Mouse (Mus musculus) liver, postnatal 0 days (tissue): Measurements from ENCODE around the gene Snhg11. TPM values are rescaled to one million over a fixed set of nuclear protein-coding genes. Genes with fewer than 3 reads are reported as not detected.

Experiments
- ATAC-seq: fragments of 200-750 bp; cut with Nextera tagmentation; 2 replicates; pipeline ENCODE4 v1.8.0; 2017; ENCODE audit warnings: mild to moderate bottlenecking, moderate library complexity
- DNase-seq: peaks from one replicate; pipeline ENCODE4 v3.0.0-alpha.2; 2016
- H3K27ac ChIP-seq: fragments of 300-500 bp; sonication (generic); 2 replicates; pipeline ENCODE4 v1.5.1; 2014; ENCODE audit warnings: antibody characterized with exemption, moderate library complexity, mild to moderate bottlenecking, low read depth
- H3K27me3 ChIP-seq: fragments of 300-500 bp; sonication (generic); 2 replicates; pipeline ENCODE4 v1.6.1; 2014; ENCODE audit warnings: low read length, control low read depth, mixed read lengths; ENCODE audit not compliant: insufficient read depth
- H3K36me3 ChIP-seq: fragments of 300-500 bp; sonication (generic); replicated peaks from 2 replicates; pipeline ENCODE4 v1.6.1; 2014; ENCODE audit warnings: mild to moderate bottlenecking, control low read depth, low read length, moderate library complexity, mixed read lengths; ENCODE audit not compliant: insufficient read depth
- H3K4me1 ChIP-seq: fragments of 300-500 bp; sonication (generic); 2 replicates; pipeline ENCODE4 v1.6.1; 2014; ENCODE audit warnings: antibody characterized with exemption, mild to moderate bottlenecking, control low read depth; ENCODE audit not compliant: insufficient read depth
- H3K4me2 ChIP-seq: fragments of 300-500 bp; sonication (generic); 2 replicates; pipeline ENCODE4 v1.6.1; 2014; ENCODE audit warnings: low read depth, mild to moderate bottlenecking, low read length, moderate library complexity, mixed read lengths
- H3K4me3 ChIP-seq: fragments of 300-500 bp; sonication (generic); 2 replicates; pipeline ENCODE4 v1.5.1; 2014; ENCODE audit warnings: low read depth, low read length
- H3K9ac ChIP-seq: fragments of 300-500 bp; sonication (generic); replicated peaks from 2 replicates; pipeline ENCODE4 v1.6.1; 2014; ENCODE audit warnings: mild to moderate bottlenecking, moderate library complexity
- H3K9me3 ChIP-seq: fragments of 300-500 bp; sonication (generic); 2 replicates; pipeline ENCODE4 v1.6.1; 2016; ENCODE audit warnings: mild to moderate bottlenecking, control low read depth, low read length, mixed read lengths
- CTCF ChIP-seq: sonication (generic); IDR thresholded peaks from 2 replicates; pipeline ENCODE4 v1.5.1; 2016; ENCODE audit warnings: antibody characterized with exemption, low read depth
- EP300 ChIP-seq: IDR thresholded peaks from 2 replicates; pipeline ENCODE4 v1.6.1; 2016; ENCODE audit warnings: antibody characterized with exemption, low read depth, mild to moderate bottlenecking
- WGBS: fragments of 180-500 bp; shearing (Covaris S2); extraction: QIAGEN DNeasy Blood & Tissue Kit; methylation state at CpG from one replicate; pipeline ENCODE4 v1.1.7; 2014; ENCODE audit not compliant: insufficient replicate concordance; 5-methylcytosine and 5-hydroxymethylcytosine counted together
- polyA plus RNA-seq: library from polyadenylated mRNA; unstranded; fragments of >200 nt; fragmentation: Nextera tagmentation; extraction: Ambion mirVana; gene quantifications from 2 replicates; pipeline ENCODE4 v1.2.1, GENCODE M21; 2015

Gene Snhg11
- polyA plus RNA-seq, 1 experiment from 2014 or later = 0.28 TPM

GRCm38 (mm10) chr2:158359757-158360620, 15.4 kb upstream of the Snhg11 start:
- peak overlapping the region; percentile 87 for H3K9ac ChIP-seq
- no peaks in the 10 kb centered on the region for H3K27me3 ChIP-seq
- TF ChIP-seq CTCF (no peak), EP300 (no peak)
- H3K36me3 ChIP-seq = peaks cover 47% of the 10 kb centered on the region
- peaks cover 24% of the 10 kb centered on the region for H3K4me1 ChIP-seq
- no peak for DNase-seq
- peak overlapping the region; percentile 77 for H3K27ac ChIP-seq
- peak; percentile 40 for ATAC-seq
- H3K4me2 ChIP-seq = peak overlapping the region; percentile 84
- no peaks in the 10 kb centered on the region for H3K9me3 ChIP-seq
- H3K4me3 ChIP-seq = peak overlapping the region; percentile 76
- 47% methylated on average over 12 of the region's 12 CpGs for WGBS

GRCm38 (mm10) chr2:158360873-158361677, 14.4 kb upstream of the Snhg11 start:
- H3K9ac ChIP-seq = peak overlapping the region; percentile 87
- under 1% methylated on average over 41 of the region's 41 CpGs for WGBS
- H3K27me3 ChIP-seq = no peaks in the 10 kb centered on the region
- H3K36me3 ChIP-seq = peaks cover 36% of the 10 kb centered on the region
- peaks cover 24% of the 10 kb centered on the region for H3K4me1 ChIP-seq
- peak; percentile 88 for DNase-seq
- peak overlapping the region; percentile 76 for H3K4me3 ChIP-seq
- TF ChIP-seq EP300 (no peak), CTCF (peak; percentile 87)
- H3K9me3 ChIP-seq = no peaks in the 10 kb centered on the region
- H3K27ac ChIP-seq = peak overlapping the region; percentile 77
- ATAC-seq = peak; percentile 85
- H3K4me2 ChIP-seq = peak overlapping the region; percentile 84

- DNase-seq (no peak), ATAC-seq (peak; percentile 43)
- Histone ChIP-seq H3K27me3 (no peaks in the 10 kb centered on the region), H3K4me3 (peak overlapping the region; percentile 76; the same call in 1 of the 2 replicates), H3K9ac (0 out of 2 replicates have a peak overlapping the region, but pooled peaks have one; percentile 19), H3K4me1 (peaks cover 24% of the 10 kb centered on the region), H3K27ac (0 out of 2 replicates have a peak overlapping the region, but pooled peaks have one; percentile 37), H3K9me3 (no peaks in the 10 kb centered on the region), H3K36me3 (peaks cover 29% of the 10 kb centered on the region), H3K4me2 (peak overlapping the region; percentile 84)
- TF ChIP-seq CTCF (peak; percentile 23), EP300 (no peak)
- 38% methylated on average over 8 of the region's 8 CpGs for WGBS
These were observed 13.6 kb upstream of the Snhg11 start for GRCm38 (mm10) chr2:158361678-158362320.

- DNase-seq = no peak
- H3K4me2 ChIP-seq = no peak overlapping the region
- WGBS = 76% methylated on average over 4 of the region's 4 CpGs
- H3K4me1 ChIP-seq = peaks cover 14% of the 10 kb centered on the region
- no peak overlapping the region for H3K9ac ChIP-seq
- H3K27ac ChIP-seq = no peak overlapping the region
- peaks cover 7% of the 10 kb centered on the region for H3K36me3 ChIP-seq
- ATAC-seq = no peak
- no peaks in the 10 kb centered on the region for H3K27me3 ChIP-seq
- TF ChIP-seq CTCF = no peak
- H3K4me3 ChIP-seq = no peak overlapping the region
- H3K9me3 ChIP-seq = no peaks in the 10 kb centered on the region
These were observed 11.3 kb upstream of the Snhg11 start for GRCm38 (mm10) chr2:158364175-158364574.

- Histone ChIP-seq H3K36me3 (0 out of 2 replicates have a peak, but pooled peaks cover under 1% of the 10 kb centered on the region), H3K27me3 (no peaks in the 10 kb centered on the region), H3K4me1 (peaks cover 7% of the 10 kb centered on the region), H3K4me2 (no peak overlapping the region), H3K9ac (no peak overlapping the region), H3K9me3 (no peaks in the 10 kb centered on the region), H3K4me3 (no peak overlapping the region), H3K27ac (no peak overlapping the region)
- WGBS = 81% methylated on average over 12 of the region's 12 CpGs
- no peak for ATAC-seq
- DNase-seq = no peak
- TF ChIP-seq CTCF = no peak
- TF ChIP-seq EP300 = no peak
These were observed 10.2 kb upstream of the Snhg11 start for GRCm38 (mm10) chr2:158365099-158365850.
